Mouse (Mus musculus) left cerebral cortex, adult 11 months (tissue): ENCODE results near the gene Lpcat3.
"Not testable (repeated sequence)": the region's sequence is repeated elsewhere in the genome, so short reads cannot be mapped to it uniquely, and the experiment has no call there.

Experiments
- DNase-seq: peaks from one replicate; pipeline ENCODE4 v3.0.0; 2022; ENCODE audit warnings: low spot score

Gene Lpcat3

DNA sequence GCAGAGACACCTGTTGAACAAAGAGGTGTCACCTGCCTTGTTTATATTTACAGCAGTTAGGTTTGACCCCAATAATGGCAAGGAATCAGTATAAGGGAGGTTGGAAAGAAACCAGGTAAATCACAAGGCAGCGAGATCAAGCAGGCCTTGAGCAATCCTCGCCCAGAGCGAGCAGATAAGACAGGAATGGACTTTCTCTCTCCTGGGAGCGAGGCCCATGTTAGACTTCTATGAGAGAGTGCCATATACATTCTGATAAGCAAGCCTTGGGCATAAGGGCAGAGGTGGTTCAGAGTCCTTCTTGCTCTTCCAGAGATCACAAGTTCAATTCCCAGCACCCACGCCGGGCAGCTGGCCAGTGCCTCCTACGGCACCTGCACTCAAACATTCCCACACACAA lies 15.9 kb downstream of the Lpcat3 start:
- no peak for DNase-seq

GRCm38 (mm10) chr6:124679486-124679885 lies 16.7 kb downstream of the Lpcat3 start:
- DNase-seq, result no peak

GRCm38 (mm10) chr6:124682291-124682690 lies 19.5 kb downstream of the Lpcat3 start:
- DNase-seq, result not testable (repeated sequence)

DNA sequence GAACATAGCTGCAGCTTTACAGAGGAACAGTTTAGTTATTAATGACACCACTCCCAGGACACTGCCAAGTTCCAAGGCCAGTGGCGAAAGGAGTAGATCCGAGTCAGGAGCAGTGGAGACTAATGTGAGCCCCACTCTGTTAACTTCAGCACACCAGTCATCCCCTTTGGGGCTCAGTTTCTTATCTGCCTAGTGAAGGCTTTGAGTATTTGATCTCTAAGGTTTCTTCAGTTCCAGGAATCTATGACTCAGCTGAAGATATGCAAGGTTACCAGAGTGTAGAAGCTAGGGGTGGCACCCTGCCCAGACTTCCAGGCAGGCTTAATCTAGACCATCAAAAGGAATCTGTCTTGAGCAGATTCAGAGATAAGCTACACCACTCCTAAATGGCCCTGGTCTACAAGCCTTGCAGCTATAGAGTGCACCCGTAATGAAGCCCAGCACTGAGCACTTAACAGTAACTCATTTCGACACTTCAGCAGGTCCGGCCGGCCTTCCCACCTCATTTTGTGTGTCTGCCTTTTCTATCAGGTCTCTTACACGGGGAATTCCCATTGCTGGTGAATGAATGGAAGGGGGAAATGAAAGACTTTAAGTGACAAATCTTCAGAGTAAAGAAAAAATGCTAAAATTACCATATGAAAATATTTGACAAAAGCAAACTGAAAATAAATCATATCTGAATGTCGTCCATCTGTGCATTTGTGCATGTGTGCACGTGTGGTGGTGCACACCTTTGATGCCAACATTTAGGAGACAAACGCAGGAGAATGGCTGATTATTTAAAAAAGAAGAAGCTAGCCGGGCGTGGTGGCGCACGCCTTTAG lies 21.0 kb downstream of the Lpcat3 start:
- DNase-seq, result no peak

GRCm38 (mm10) chr6:124685606-124686386 lies 23.0 kb downstream of the Lpcat3 start:
- no peak for DNase-seq

DNA sequence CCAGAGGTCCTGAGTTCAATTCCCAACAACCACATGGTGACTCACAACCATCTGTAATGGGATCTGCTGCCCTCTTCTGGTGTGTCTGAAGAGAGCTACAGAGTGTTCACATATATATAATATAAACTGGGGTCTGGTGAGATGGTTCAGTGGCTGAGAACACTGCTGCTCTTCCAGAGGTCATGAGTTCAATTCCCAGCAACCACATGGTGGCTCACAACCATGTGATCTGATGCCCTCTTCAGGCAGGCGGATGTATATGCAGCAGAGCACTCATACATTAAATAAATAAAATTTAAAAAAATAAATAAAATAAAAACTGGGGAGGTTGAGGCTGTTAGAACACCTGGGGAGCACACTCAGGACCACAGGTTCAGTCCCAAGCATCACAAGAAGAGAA lies 23.8 kb downstream of the Lpcat3 start:
- not testable (repeated sequence) for DNase-seq

GRCm38 (mm10) chr6:124688151-124688758 lies 25.4 kb downstream of the Lpcat3 start:
- no peak for DNase-seq

DNA sequence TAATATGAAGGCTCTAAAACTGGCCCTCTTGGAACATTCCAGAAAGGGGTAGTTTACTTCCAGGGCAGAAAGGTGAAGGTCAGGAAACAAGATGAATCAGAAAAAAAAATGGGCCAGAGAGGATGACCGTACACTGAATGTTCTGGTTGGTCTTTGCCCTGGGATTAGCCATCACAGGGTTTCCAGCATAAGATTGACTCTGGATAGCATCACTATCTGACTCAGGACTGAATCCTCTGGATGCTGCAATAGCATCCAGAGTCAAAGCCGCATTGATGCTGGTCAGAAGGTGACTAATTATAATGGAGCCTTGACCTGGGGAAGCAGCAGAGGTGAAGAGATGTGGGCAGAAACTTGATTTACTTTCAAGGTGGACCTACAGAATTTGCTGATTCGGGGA lies 26.2 kb downstream of the Lpcat3 start:
- no peak for DNase-seq

GRCm38 (mm10) chr6:124690517-124690916 lies 27.7 kb downstream of the Lpcat3 start:
- no peak for DNase-seq

GRCm38 (mm10) chr6:124693243-124693981 lies 30.6 kb downstream of the Lpcat3 start:
- no peak for DNase-seq

DNA sequence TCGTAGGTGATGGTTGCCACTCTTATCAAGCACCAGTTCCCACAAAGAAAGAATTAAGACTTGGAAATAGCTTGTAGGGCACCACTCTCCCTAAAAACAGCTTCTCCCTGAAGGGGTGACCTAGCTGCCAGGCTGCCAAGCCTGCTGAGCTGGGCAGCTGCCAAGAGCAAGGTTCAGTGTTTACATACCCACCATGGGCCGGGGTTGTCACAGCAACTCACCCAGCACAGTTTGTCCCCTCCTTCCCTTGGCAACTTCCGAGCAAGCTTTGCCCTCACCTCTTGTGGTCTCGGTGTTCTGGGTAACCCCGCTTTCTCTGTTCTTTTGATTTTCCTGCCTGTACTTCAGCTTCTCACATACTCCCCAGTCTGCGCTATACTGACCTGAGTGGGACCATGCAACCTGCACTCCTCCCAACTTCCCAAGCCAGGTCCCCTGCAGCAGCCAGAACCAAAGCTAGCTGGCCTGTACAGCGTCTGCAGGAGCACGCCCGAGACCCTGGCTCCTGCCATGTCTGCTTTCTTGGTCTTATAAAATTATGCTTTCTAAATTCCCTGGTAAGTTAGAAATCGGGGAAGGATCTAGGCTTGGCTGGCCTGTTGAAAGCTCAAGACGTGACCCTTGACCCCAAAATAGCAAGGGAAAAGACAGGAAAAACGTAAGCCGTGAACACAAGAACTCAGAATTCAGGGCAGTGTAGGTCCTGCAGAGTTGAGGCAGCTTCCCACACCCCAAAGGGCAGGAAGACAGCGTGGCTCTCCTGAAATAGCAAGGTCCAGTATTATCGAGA lies 31.5 kb downstream of the Lpcat3 start:
- no peak for DNase-seq

- no peak for DNase-seq
These were observed 33.8 kb downstream of the Lpcat3 start for GRCm38 (mm10) chr6:124696441-124697150.

- DNase-seq, result no peak
These were observed 35.9 kb downstream of the Lpcat3 start for GRCm38 (mm10) chr6:124698751-124699150.

GRCm38 (mm10) chr6:124699366-124699765 lies 36.5 kb downstream of the Lpcat3 start:
- DNase-seq, result no peak

GRCm38 (mm10) chr6:124699962-124700610 lies 37.3 kb downstream of the Lpcat3 start:
- no peak for DNase-seq

DNA sequence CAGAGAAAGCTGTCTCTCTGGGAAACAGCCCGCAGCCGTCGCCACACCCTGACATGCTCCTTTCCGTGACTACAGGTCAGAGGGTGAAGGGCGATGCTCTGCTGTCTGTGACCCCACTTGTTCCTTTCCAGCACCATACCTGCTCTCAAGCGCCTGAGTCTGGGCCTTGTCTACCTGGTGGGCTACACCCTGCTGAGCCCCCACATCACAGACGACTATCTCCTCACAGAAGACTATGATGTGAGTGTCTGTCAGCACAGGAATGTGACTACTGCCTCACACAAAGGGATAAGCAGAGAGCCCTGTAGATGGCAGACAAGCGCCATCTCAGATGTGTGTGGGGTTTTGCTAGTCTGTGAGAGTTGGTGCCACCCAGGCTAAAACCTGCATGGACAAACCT lies 38.5 kb downstream of the Lpcat3 start:
- DNase-seq, result no peak

- no peak for DNase-seq
These were observed 39.4 kb downstream of the Lpcat3 start for GRCm38 (mm10) chr6:124702102-124702783.

DNA sequence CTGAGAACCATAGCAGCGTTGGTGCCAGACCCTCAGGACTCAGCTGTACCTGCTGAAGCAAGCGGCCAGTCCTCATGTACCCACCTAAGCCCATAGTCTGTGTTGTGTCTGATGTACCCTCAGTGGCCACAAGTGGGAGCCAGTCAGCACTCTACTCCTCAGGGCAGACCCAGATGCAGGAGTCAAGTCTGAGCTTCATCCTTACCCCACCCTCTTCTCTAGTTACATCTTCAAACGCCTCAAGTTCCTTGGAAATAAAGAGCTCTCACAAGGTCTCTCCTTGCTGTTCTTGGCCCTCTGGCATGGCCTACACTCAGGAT lies 39.9 kb downstream of the Lpcat3 start:
- no peak for DNase-seq

GRCm38 (mm10) chr6:124703789-124704188 lies 41.0 kb downstream of the Lpcat3 start:
- no peak for DNase-seq

DNA sequence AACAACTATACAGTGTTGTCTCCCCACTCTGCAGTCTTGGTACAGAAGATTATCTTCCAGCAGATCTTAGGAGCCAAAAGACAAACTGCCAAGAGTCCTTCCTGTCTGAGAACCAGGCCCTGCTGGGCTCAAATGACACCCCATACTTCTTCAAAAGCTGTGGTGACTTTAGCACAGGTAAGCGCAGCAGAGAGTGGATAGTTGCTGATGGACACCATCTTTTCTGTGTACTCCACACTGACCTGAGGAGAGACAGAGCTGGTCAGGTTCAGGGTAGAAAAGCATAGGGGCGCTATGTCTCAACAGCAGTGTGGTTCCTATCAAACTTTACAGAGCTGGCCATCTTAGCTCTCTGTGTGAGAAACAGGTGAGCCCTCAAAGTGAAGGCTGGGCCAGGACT lies 41.6 kb downstream of the Lpcat3 start:
- no peak for DNase-seq
